Mouse (Mus musculus) liver, embryonic 12.5 days (tissue): ENCODE data around the gene Olfr1413. TPM values are rescaled to one million over a fixed set of nuclear protein-coding genes. Genes with fewer than 3 reads are reported as not detected.

Source experiments
- ATAC-seq: fragments of 200-750 bp; cut with Nextera tagmentation; 2 replicates; pipeline ENCODE4 v1.8.0; 2017; ENCODE audit warnings: moderate number of reproducible peaks, mild to moderate bottlenecking, moderate library complexity
- H3K27ac ChIP-seq: fragments of 300-500 bp; sonication (generic); 2 replicates; pipeline ENCODE4 v1.5.1; 2016; ENCODE audit warnings: mild to moderate bottlenecking
- H3K27me3 ChIP-seq: fragments of 300-500 bp; sonication (generic); replicated peaks from 2 replicates; pipeline ENCODE4 v1.6.1; 2016; ENCODE audit warnings: mild to moderate bottlenecking, moderate library complexity
- H3K36me3 ChIP-seq: fragments of 300-500 bp; sonication (generic); 2 replicates; pipeline ENCODE4 v1.6.1; 2016; ENCODE audit warnings: mild to moderate bottlenecking, moderate library complexity
- H3K4me1 ChIP-seq: fragments of 300-500 bp; sonication (generic); 2 replicates; pipeline ENCODE4 v1.6.1; 2016
- H3K4me2 ChIP-seq: fragments of 300-500 bp; sonication (generic); 2 replicates; pipeline ENCODE4 v1.6.1; 2016; ENCODE audit warnings: mild to moderate bottlenecking, moderate library complexity
- H3K4me3 ChIP-seq: fragments of 300-500 bp; sonication (generic); 2 replicates; pipeline ENCODE4 v1.5.1; 2016; ENCODE audit warnings: mild to moderate bottlenecking, moderate library complexity
- H3K9ac ChIP-seq: fragments of 300-500 bp; sonication (generic); 2 replicates; pipeline ENCODE4 v1.6.1; 2016; ENCODE audit warnings: mild to moderate bottlenecking, moderate library complexity
- H3K9me3 ChIP-seq: fragments of 300-500 bp; sonication (generic); replicated peaks from 2 replicates; pipeline ENCODE4 v1.6.1; 2016; ENCODE audit warnings: mild to moderate bottlenecking, moderate library complexity
- WGBS: fragments of 180-500 bp; shearing (Covaris S2); methylation state at CpG from one replicate; pipeline ENCODE4 v1.1.7; 2016; ENCODE audit not compliant: insufficient replicate concordance; 5-methylcytosine and 5-hydroxymethylcytosine counted together
- polyA plus RNA-seq: library from polyadenylated mRNA; unstranded; fragments of >200 nt; fragmentation: Nextera tagmentation; extraction: Ambion mirVana; gene quantifications from 2 replicates; pipeline ENCODE4 v1.2.1, GENCODE M21; 2016

The Olfr1413 gene
- polyA plus RNA-seq, result not detected in 2 replicates

DNA sequence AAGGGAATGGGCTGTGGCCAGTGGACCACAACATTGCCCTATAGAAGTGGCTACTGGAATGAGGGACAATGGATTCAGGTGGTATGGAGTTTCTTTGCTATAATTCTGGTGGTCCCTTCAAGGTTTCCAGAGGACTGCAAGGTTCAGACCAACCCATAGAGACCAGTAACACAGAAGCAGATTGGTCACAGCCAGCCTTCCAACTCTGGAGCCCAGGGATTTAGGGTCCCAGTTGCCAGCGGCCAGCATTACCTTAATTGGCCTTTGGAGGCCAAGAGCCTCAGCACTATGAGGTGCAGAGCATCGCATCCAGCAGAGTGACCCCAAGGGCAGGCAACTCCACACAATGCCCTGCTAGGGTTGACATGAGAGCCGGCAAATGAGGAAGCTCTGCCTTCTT, at the start of gene Olfr1413:
TSS of gene Olfr1413 (plus strand) at position 301 of the 400 bp plus-strand sequence.
- WGBS, result 78% methylated on average over 3 of the region's 3 CpGs
- no peaks in the 10 kb centered on the region for H3K9me3 ChIP-seq
- no peak for ATAC-seq
- H3K4me3 ChIP-seq, result no peak within 1 kb of the TSS
- H3K4me2 ChIP-seq, result no peak within 1 kb of the TSS
- no peak within 1 kb of the TSS for H3K9ac ChIP-seq
- H3K27ac ChIP-seq, result no peak within 1 kb of the TSS
- H3K36me3 ChIP-seq, result no peaks in the 10 kb centered on the region
- H3K27me3 ChIP-seq, result no peaks in the 10 kb centered on the region
- H3K4me1 ChIP-seq, result no peaks in the 10 kb centered on the region

DNA sequence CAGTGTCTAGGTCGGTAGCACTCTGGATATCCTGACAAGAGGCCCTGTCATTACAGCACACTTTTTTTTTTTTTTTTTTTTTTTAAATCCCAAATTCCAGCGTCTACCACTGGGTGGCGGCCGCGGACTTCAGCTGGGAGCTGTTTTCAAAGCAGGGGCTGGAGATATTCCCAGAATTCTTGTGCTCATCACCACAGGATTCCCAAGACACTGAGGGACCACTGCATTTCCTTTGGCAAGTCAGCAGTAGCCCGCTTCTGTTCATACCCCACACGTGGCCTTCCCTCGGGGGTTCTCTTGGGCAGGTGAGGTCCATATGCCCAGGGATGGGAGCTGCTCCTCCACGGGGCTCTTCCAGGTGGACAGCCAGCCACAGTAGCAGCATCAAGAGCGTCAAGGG, 49.7 kb upstream of the Olfr1413 start:
- Histone ChIP-seq H3K4me3 (no peak overlapping the region), H3K9me3 (no peaks in the 10 kb centered on the region), H3K4me2 (no peak overlapping the region), H3K9ac (no peak overlapping the region), H3K27ac (no peak overlapping the region), H3K27me3 (0 out of 2 replicates have a peak, but pooled peaks cover 2% of the 10 kb centered on the region), H3K4me1 (no peaks in the 10 kb centered on the region), H3K36me3 (no peaks in the 10 kb centered on the region)
- no peak for ATAC-seq
- WGBS, result 16% methylated on average over 10 of the region's 10 CpGs

DNA sequence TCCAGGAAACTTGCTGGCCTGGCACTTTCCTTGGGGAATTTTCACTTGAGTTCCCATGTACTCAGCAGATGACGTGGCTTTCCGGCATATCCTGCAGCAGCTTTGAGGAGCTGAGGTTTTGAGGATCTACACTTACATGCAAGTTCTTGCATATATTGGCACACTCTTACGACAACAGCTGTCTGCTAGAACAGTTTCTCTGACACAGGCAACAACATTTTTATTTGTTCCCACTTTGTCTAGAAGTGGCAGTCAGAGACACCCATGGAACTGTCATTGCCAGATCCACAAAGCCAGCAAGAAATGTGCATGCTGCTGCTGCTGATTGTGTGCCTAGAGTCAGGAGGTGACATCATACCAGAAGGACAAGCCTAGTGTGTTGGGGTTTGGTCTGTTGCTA, 47.4 kb upstream of the Olfr1413 start:
- Histone ChIP-seq H3K27me3 (no peaks in the 10 kb centered on the region), H3K27ac (no peak overlapping the region), H3K4me1 (no peaks in the 10 kb centered on the region), H3K9ac (no peak overlapping the region), H3K9me3 (no peaks in the 10 kb centered on the region), H3K36me3 (no peaks in the 10 kb centered on the region), H3K4me3 (no peak overlapping the region), H3K4me2 (no peak overlapping the region)
- ATAC-seq, result no peak
- 71% methylated on average over 3 of the region's 3 CpGs for WGBS

DNA sequence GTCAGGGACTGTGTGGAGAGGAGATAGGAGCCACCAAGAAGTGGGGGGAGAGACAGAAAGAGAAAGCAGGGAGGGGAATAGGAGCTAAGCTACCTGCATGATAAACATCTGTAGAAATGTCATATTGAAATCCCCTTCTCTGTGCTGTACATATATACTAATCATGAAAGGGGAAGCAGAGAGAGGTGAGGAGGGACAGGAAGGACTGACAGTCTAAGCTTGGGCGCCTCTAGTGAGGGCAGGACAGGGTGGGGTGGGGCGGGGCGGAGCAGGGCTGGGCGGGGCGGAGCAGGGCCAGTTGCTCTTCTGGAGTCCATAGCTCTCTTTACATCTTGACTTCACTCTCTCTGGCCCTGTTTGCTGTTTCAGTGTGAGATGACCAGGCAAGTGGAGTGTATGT, 34.1 kb upstream of the Olfr1413 start:
- Histone ChIP-seq H3K4me1 (no peaks in the 10 kb centered on the region), H3K9me3 (no peaks in the 10 kb centered on the region), H3K27me3 (no peaks in the 10 kb centered on the region), H3K9ac (no peak overlapping the region), H3K4me3 (no peak overlapping the region), H3K36me3 (no peaks in the 10 kb centered on the region), H3K4me2 (no peak overlapping the region), H3K27ac (no peak overlapping the region)
- ATAC-seq, result no peak
- WGBS, result 15% methylated on average over 5 of the region's 5 CpGs

DNA sequence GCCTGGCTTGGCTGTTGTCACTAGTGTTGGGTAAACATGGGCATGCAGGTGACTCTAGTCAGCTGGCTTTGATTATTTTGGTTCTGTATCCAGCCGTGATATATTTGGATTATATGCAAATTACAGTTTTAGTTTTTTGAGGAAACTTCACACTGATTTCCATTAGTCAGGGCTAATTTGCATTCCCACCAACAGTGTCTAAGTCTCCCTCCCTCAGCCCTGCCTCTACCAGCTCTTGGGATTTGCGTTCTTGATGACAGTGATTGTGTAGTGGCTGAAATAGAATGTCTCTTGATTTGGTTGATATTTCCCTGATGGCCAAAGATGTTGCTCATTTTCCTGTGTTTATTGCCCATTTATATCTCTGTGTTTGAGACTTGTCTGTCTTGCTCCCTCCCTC, 32.1 kb upstream of the Olfr1413 start:
- Histone ChIP-seq H3K4me1 (no peaks in the 10 kb centered on the region), H3K9me3 (no peaks in the 10 kb centered on the region), H3K4me3 (no peak overlapping the region), H3K36me3 (no peaks in the 10 kb centered on the region), H3K27ac (no peak overlapping the region), H3K27me3 (no peaks in the 10 kb centered on the region), H3K4me2 (no peak overlapping the region), H3K9ac (no peak overlapping the region)
- 30% methylated on average over 2 of the region's 2 CpGs for WGBS
- no peak for ATAC-seq

DNA sequence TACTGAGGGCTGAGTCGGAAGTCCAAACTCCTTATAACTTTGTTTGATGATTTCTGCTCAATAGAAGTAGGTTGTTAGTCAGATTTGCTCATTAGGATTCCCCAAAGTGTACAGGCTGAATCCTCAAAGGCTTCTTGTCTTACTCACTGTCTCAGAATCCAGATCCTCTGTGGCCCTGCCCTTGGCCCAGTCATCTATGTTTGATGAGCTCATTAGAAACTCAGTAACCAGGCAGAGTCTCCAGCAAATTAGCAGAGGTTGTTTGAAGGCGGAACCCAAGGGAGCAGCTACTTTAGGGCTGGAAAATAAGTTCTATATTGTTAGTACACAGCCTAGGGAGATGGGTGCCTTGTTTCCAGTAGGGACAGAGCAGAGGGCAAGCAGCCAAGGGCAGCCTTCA, 25.2 kb upstream of the Olfr1413 start:
- no peaks in the 10 kb centered on the region for H3K36me3 ChIP-seq
- no peak overlapping the region for H3K27ac ChIP-seq
- H3K4me3 ChIP-seq, result no peak overlapping the region
- no peaks in the 10 kb centered on the region for H3K9me3 ChIP-seq
- H3K4me1 ChIP-seq, result no peaks in the 10 kb centered on the region
- ATAC-seq, result no peak
- no peaks in the 10 kb centered on the region for H3K27me3 ChIP-seq
- no peak overlapping the region for H3K9ac ChIP-seq
- no peak overlapping the region for H3K4me2 ChIP-seq
- 52% methylated on average over 2 of the region's 2 CpGs for WGBS

DNA sequence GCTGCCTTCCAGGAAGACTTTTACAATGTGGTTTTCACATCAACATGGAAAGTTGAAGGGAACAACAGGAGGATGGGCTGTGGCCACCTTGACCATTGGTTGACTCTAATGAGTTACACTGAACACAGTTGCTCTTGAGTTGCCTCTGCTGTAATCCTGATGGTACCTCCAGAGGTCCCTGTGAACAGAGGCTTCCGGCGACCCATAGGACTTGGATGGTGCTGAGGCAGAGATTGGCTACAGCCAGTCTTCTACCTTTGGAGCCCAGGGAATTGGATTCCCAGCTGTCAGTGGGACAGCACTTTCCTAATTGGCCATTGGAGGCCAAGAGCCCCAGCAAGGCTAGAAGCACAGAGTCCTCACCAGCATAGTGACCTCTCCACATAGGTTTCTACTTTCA, 14.4 kb downstream of the Olfr1413 start, which contains the start of gene Olfr1412:
TSS of gene Olfr1412 (plus strand) at position 301 of the 400 bp plus-strand sequence.
- Histone ChIP-seq H3K4me1 (no peaks in the 10 kb centered on the region), H3K4me3 (no peak within 1 kb of the TSS), H3K4me2 (no peak within 1 kb of the TSS), H3K27ac (no peak within 1 kb of the TSS), H3K9ac (no peak within 1 kb of the TSS), H3K9me3 (no peaks in the 10 kb centered on the region), H3K27me3 (no peaks in the 10 kb centered on the region), H3K36me3 (no peaks in the 10 kb centered on the region)
- no peak for ATAC-seq
- 69% methylated on average over 2 of the region's 2 CpGs for WGBS

DNA sequence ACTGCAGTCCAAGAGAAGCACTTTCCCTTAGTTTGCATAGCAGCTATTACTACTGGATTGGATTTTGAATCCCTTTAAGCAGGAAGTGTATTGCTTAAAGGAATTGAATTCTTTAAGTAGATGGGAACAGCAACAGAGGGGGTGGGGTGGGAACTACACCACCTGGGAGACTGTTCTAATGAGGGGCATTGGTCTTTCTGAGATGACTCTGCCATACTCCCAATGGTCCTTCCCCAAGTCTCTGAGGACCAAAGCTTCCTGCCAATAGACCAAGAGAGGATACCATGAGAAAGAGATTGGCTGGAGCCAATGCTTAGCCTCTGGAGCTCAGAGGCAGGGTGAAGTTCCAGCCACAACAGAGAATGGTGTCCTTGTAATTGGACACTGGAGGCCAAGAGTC, 23.0 kb downstream of the Olfr1413 start, which contains the start of gene Olfr1411:
TSS of gene Olfr1411 (plus strand) at position 301 of the 400 bp plus-strand sequence.
- Histone ChIP-seq H3K4me3 (no peak within 1 kb of the TSS), H3K27ac (no peak within 1 kb of the TSS), H3K27me3 (no peaks in the 10 kb centered on the region), H3K9ac (no peak within 1 kb of the TSS), H3K36me3 (no peaks in the 10 kb centered on the region), H3K4me2 (no peak within 1 kb of the TSS), H3K4me1 (no peaks in the 10 kb centered on the region), H3K9me3 (no peaks in the 10 kb centered on the region)
- ATAC-seq, result no peak

DNA sequence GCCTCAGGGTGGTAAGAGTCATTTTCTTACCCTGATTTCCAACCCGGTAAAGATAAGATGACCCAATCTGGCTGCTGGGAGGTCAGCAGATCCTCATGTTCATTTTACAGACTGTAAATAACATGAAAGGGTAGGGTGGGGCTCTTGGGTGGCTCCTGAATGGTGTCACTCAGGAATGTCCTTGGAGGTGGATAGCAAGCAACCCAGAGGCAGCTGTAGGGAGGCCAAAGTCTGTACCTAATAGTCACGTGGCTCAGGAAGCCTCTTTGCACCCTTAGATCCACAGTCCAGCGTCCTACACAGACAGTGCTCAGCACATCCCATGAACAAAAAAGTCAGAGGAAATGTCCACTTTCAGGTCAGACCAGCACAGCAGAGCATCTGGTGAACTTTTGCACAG, 24.9 kb downstream of the Olfr1413 start:
- Histone ChIP-seq H3K36me3 (no peaks in the 10 kb centered on the region), H3K4me2 (no peak overlapping the region), H3K27ac (no peak overlapping the region), H3K9me3 (no peaks in the 10 kb centered on the region), H3K9ac (no peak overlapping the region), H3K4me1 (no peaks in the 10 kb centered on the region), H3K27me3 (no peaks in the 10 kb centered on the region), H3K4me3 (no peak overlapping the region)
- ATAC-seq, result no peak
- WGBS, result 67% methylated on average over 3 of the region's 3 CpGs

DNA sequence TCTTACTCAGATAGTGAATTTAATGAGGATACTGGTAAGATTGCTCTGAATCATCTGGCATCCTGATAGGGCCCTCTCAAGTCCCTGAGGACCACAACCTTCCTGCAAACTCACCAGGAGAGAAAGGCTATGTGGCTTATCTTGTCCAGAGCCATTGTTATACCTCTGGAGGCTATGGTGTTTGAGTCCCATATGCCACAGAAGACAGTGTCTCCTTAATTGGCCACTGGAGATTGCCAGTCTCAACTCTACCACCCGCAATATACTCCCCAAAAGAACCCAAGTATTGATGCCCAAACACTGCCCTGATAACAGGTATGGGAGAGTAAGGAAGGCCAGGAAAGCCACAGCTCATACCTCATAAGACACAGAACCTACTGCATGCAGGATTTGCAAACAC, 34.4 kb downstream of the Olfr1413 start, which contains the start of gene Olfr1410:
TSS of gene Olfr1410 (plus strand) at position 301 of the 400 bp plus-strand sequence.
- 56% methylated on average over 1 of the region's 1 CpGs for WGBS
- H3K4me3 ChIP-seq, result no peak within 1 kb of the TSS

DNA sequence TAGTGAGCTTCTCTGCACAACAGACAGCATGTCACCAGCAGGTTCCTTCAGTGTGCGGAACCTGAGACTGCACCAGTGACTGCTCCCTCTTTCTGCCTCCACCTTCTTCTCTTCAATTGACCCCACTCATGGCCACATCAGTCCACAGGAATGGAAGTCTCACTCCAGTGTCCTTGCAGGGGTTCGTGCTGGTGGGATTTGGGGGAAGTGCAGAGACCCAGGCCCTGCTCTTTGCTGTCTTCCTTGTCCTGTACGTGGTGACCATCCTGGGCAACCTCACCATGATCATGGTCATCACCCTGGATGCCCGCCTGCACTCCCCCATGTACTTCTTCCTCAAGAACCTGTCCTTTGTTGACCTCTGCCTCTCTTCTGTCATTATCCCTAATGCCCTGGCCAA, 36.6 kb downstream of the Olfr1413 start:
- Histone ChIP-seq H3K4me3 (no peak overlapping the region), H3K4me1 (no peaks in the 10 kb centered on the region), H3K27ac (no peak overlapping the region), H3K9ac (no peak overlapping the region), H3K36me3 (no peaks in the 10 kb centered on the region), H3K9me3 (no peaks in the 10 kb centered on the region), H3K4me2 (no peak overlapping the region), H3K27me3 (peaks cover 6% of the 10 kb centered on the region; the same call in 1 of the 2 replicates)
- 51% methylated on average over 4 of the region's 4 CpGs for WGBS
- no peak for ATAC-seq

More for the DNA sequence above, 34.4 kb downstream of the Olfr1413 start, which contains the start of gene Olfr1410:
- H3K9me3 ChIP-seq, result no peaks in the 10 kb centered on the region
- no peak within 1 kb of the TSS for H3K4me2 ChIP-seq
- no peak for ATAC-seq
- H3K27ac ChIP-seq, result no peak within 1 kb of the TSS
- H3K36me3 ChIP-seq, result no peaks in the 10 kb centered on the region
- peaks cover 4% of the 10 kb centered on the region; the same call in 1 of the 2 replicates for H3K27me3 ChIP-seq
- H3K9ac ChIP-seq, result no peak within 1 kb of the TSS
- no peaks in the 10 kb centered on the region for H3K4me1 ChIP-seq

DNA sequence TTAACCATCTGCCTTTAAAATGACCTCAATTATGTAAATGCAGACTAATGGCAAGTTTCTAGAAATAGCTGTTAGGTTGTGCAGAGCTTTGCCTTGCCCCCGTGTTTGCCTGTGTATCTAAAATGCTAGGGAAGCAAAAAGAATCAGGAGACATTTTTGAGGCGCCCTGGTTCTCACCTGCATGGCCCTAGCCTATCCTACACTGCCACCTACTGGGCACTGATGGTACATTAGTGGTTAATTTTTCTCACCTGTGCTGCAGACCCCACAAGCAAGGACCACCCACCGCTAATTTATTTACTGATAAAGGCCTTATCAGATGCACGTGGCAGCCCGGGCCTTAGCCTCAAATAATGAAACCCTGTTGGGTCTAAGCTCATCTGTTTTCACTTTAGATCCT, 39.9 kb downstream of the Olfr1413 start:
- no peak overlapping the region for H3K27ac ChIP-seq
- no peaks in the 10 kb centered on the region for H3K9me3 ChIP-seq
- peaks cover 6% of the 10 kb centered on the region; the same call in 1 of the 2 replicates for H3K27me3 ChIP-seq
- 7% methylated on average over 5 of the region's 5 CpGs for WGBS
- H3K4me3 ChIP-seq, result no peak overlapping the region
- no peak overlapping the region for H3K4me2 ChIP-seq
- no peaks in the 10 kb centered on the region for H3K36me3 ChIP-seq
- no peak overlapping the region for H3K9ac ChIP-seq
- ATAC-seq, result no peak
- H3K4me1 ChIP-seq, result no peaks in the 10 kb centered on the region

DNA sequence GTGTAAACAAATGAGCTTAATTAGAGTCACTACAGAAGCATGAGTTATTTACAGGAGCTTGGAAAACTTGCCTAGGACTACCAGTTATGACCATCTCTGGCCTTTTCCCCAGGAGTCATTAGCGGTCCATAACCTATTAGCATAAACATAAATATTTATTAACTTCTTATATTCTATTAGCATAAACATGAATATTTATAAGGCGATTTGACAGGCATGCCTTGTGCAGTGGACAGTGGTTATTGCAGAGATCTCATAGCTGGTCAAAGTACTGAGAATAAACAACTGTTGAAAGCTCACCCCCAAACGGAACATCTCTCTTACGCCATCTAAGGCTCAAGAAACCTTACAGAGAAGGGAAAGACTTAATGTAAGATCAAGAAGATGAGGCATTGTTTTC, 42.1 kb downstream of the Olfr1413 start:
- Histone ChIP-seq H3K4me2 (no peak overlapping the region), H3K36me3 (no peaks in the 10 kb centered on the region), H3K4me3 (no peak overlapping the region), H3K27ac (no peak overlapping the region), H3K27me3 (peaks cover 6% of the 10 kb centered on the region; the same call in 1 of the 2 replicates), H3K9me3 (no peaks in the 10 kb centered on the region), H3K4me1 (no peaks in the 10 kb centered on the region), H3K9ac (no peak overlapping the region)
- ATAC-seq, result no peak
- WGBS, result 37% methylated on average over 4 of the region's 4 CpGs
